ENCODE assay signal across 9 mouse cellular contexts in genomic region chr7:127946470-127947023, GRCm38 (mm10). TPM values are rescaled to one million over a fixed set of nuclear protein-coding genes. Genes with fewer than 3 reads are reported as not detected.
DNase-seq lines count a peak whose midpoint lies in the region; ATAC-seq and TF ChIP-seq lines count a peak whose summit lies in the region.
"Had no signal": no experiment of that assay in that cellular context is flagged by ENCODE, and none has a peak within 500 bp of the region (broad histone marks: within the 10 kb centered on the region; RNA-seq: fewer than 3 reads in every experiment).

TSS of gene Prss36 (minus strand) at chr7:127946725.

- no peak within 1 kb of the TSS for H3K4me3 ChIP-seq in hindbrain, embryonic 13.5 days
- no peak within 1 kb of the TSS for H3K4me3 ChIP-seq in myocyte

- no peak within 1 kb of the TSS for H3K4me2 ChIP-seq in hindbrain, embryonic 13.5 days
- peak within 1 kb of the TSS; percentile 34 for H3K4me2 ChIP-seq in myocyte (ENCODE audit: low read depth)

- H3K27me3 ChIP-seq in hindbrain, embryonic 13.5 days: peaks cover 38% of the 10 kb centered on the region
- peaks cover 24% of the 10 kb centered on the region for H3K27me3 ChIP-seq in myocyte (ENCODE audit: control insufficient read depth, insufficient read depth, insufficient read length)

- H3K9ac ChIP-seq in hindbrain, embryonic 13.5 days: no peak within 1 kb of the TSS

- no peak for ATAC-seq in hindbrain, embryonic 13.5 days (ENCODE audit: low FRiP score)

- DNase-seq in adrenal gland, postnatal 10 days: no peak
- no peak for DNase-seq in adrenal gland, postnatal 36 days
- DNase-seq in layer of hippocampus, postnatal 36 days: no peak
- DNase-seq in layer of hippocampus, adult 8-10 months (ENCODE audit: low spot score in 2 of 2): no peak
- no peak for DNase-seq in cerebellum, adult 9-10 months
- no peak for DNase-seq in frontal cortex, postnatal 14 days (ENCODE audit: low spot score in 2 of 2)
- DNase-seq: kidney, postnatal 36 days had no signal

- 75% methylated on average over 6 of the region's 6 CpGs for WGBS in hindbrain, embryonic 13.5 days

- no peaks in the 10 kb centered on the region for H3K9me3 ChIP-seq in hindbrain, embryonic 13.5 days

- no peaks in the 10 kb centered on the region for H3K4me1 ChIP-seq in hindbrain, embryonic 13.5 days (replicated peaks)

- no peak for TF ChIP-seq POLR2A in myocyte (IDR thresholded peaks at IDR 0.05; ENCODE audit: insufficient read length, low read depth)

- H3K36me3 ChIP-seq in hindbrain, embryonic 13.5 days: no peaks in the 10 kb centered on the region
- no peaks in the 10 kb centered on the region for H3K36me3 ChIP-seq in myocyte (ENCODE audit: control insufficient read depth, insufficient read depth)

- H3K79me2 ChIP-seq in myocyte (ENCODE audit: control insufficient read depth, insufficient read depth): no peaks in the 10 kb centered on the region

- H3ac ChIP-seq in myocyte (ENCODE audit: control insufficient read depth, insufficient read length): no peak within 1 kb of the TSS

- no peak within 1 kb of the TSS for H3K27ac ChIP-seq in hindbrain, embryonic 13.5 days

TF ChIP-seq in myocyte, 11 proteins besides CTCF, POLR2A, EP300 and RAD21:
- TF ChIP-seq E2F4 (IDR thresholded peaks at IDR 0.05; ENCODE audit: insufficient read depth) (no peak), MAX (IDR thresholded peaks at IDR 0.05; ENCODE audit: low read depth) (no peak), REST (IDR thresholded peaks at IDR 0.05; ENCODE audit: insufficient read depth, insufficient read length) (no peak), MYOG (IDR thresholded peaks at IDR 0.05; ENCODE audit: control insufficient read depth in 1 of 3, insufficient read depth in 1 of 3, insufficient read length in 2 of 3, low read depth in 2 of 3) (peak in 1 of 3 experiments; percentile 62)

RNA-seq across cellular contexts. Expression of gene Prss36, which starts in this region (rescaled TPM):
- total RNA-seq in adrenal gland, postnatal 10 days (2021): 10 to 100 TPM; 11.5 to 12.4 TPM
- total RNA-seq in adrenal gland, postnatal 36 days (2021): 10 to 100 TPM in 1 of 2 experiments, 1 to 10 TPM in 1; 6.7 to 10.7 TPM
- 10 to 100 TPM; 11.0 to 11.6 TPM for total RNA-seq in layer of hippocampus, postnatal 36 days (2021)
- total RNA-seq in layer of hippocampus, adult 8-10 months (2022): 10 to 100 TPM in 1 of 4 experiments, 1 to 10 TPM in 3; 8.0 to 12.7 (median 9.1) TPM
- polyA plus RNA-seq in hindbrain, embryonic 13.5 days (2015; fragmentation: Nextera tagmentation; extraction: Ambion mirVana): 11.8 and 13.3 TPM in 2 replicates
- 10.6 TPM for polyA plus RNA-seq in myocyte (2012; fragmentation: generic; extraction: Trizol)
